Mouse (Mus musculus): Measurements from ENCODE around the gene Dnajb8. TPM values are rescaled to one million over a fixed set of nuclear protein-coding genes. Genes with fewer than 3 reads are reported as not detected.

The Dnajb8 gene
- not detected for polyA plus RNA-seq (2017; shearing (Covaris generic))

GRCm38 (mm10) chr6:88221968-88222367 lies at the start of gene Dnajb8:
TSS of gene Dnajb8 (plus strand) at chr6:88222268.
- no peak for ATAC-seq

GRCm38 (mm10) chr6:88174191-88174590 lies 47.9 kb upstream of the Dnajb8 start:
- ATAC-seq, result no peak

- no peak for ATAC-seq
Measured at GRCm38 (mm10) chr6:88174676-88175075, 47.4 kb upstream of the Dnajb8 start.

GRCm38 (mm10) chr6:88184671-88185070 lies 37.4 kb upstream of the Dnajb8 start:
- no peak for ATAC-seq

- ATAC-seq, result no peak
Measured at GRCm38 (mm10) chr6:88188148-88188547, 33.9 kb upstream of the Dnajb8 start.

GRCm38 (mm10) chr6:88189312-88190042 lies 32.6 kb upstream of the Dnajb8 start:
- ATAC-seq, result peak; percentile 48

GRCm38 (mm10) chr6:88190043-88190309 lies 32.1 kb upstream of the Dnajb8 start:
- no peak for ATAC-seq

- ATAC-seq, result no peak
Measured at GRCm38 (mm10) chr6:88190310-88191023, 31.6 kb upstream of the Dnajb8 start.

- no peak for ATAC-seq
Measured at GRCm38 (mm10) chr6:88191024-88191365, 31.1 kb upstream of the Dnajb8 start.

- ATAC-seq, result no peak
Measured at GRCm38 (mm10) chr6:88191411-88192070, 30.5 kb upstream of the Dnajb8 start.

GRCm38 (mm10) chr6:88192756-88193155 lies 29.3 kb upstream of the Dnajb8 start:
- ATAC-seq, result no peak

GRCm38 (mm10) chr6:88193433-88194052 lies 28.5 kb upstream of the Dnajb8 start, which contains the start of gene Gata2:
TSS of gene Gata2 (plus strand) at chr6:88193891.
- ATAC-seq, result no peak

GRCm38 (mm10) chr6:88194053-88194977 lies 27.8 kb upstream of the Dnajb8 start:
- ATAC-seq, result no peak

GRCm38 (mm10) chr6:88194978-88195325 lies 27.1 kb upstream of the Dnajb8 start:
- ATAC-seq, result no peak

GRCm38 (mm10) chr6:88196054-88196732 lies 25.9 kb upstream of the Dnajb8 start:
- ATAC-seq, result no peak

GRCm38 (mm10) chr6:88196733-88197312 lies 25.2 kb upstream of the Dnajb8 start:
- ATAC-seq, result no peak

- no peak for ATAC-seq
Measured at GRCm38 (mm10) chr6:88197313-88198069, 24.6 kb upstream of the Dnajb8 start.

- no peak for ATAC-seq
Measured at GRCm38 (mm10) chr6:88198070-88198940, 23.8 kb upstream of the Dnajb8 start.

- ATAC-seq, result no peak
Measured at GRCm38 (mm10) chr6:88199001-88199717, 22.9 kb upstream of the Dnajb8 start.
